Mouse (Mus musculus) heart, embryonic 16.5 days (tissue): ENCODE results near the gene Safb2. TPM values are rescaled to one million over a fixed set of nuclear protein-coding genes. Genes with fewer than 3 reads are reported as not detected.
A peak's percentile ranks its signal among the peaks of the same experiment; 100 is the strongest.

Experiments
- ATAC-seq: fragments of 200-750 bp; cut with Nextera tagmentation; replicated peaks from 2 replicates; pipeline ENCODE4 v1.8.0; 2017; ENCODE audit warnings: moderate number of reproducible peaks; ENCODE audit not compliant: insufficient read depth, low FRiP score; ENCODE audit errors: extremely low read depth
- H3K27ac ChIP-seq: fragments of 300-500 bp; sonication (generic); 2 replicates; pipeline ENCODE4 v1.5.1; 2014; ENCODE audit warnings: mild to moderate bottlenecking, low read length, control low read depth, moderate library complexity
- H3K27me3 ChIP-seq: fragments of 300-500 bp; sonication (generic); 2 replicates; pipeline ENCODE4 v1.6.1; 2014; ENCODE audit warnings: low read length, mixed read lengths; ENCODE audit not compliant: control insufficient read depth, insufficient read depth
- H3K36me3 ChIP-seq: fragments of 300-500 bp; sonication (generic); 2 replicates; pipeline ENCODE4 v1.6.1; 2014; ENCODE audit not compliant: control insufficient read depth, insufficient read depth
- H3K4me1 ChIP-seq: fragments of 300-500 bp; sonication (generic); 2 replicates; pipeline ENCODE4 v1.6.1; 2014; ENCODE audit warnings: low read length, mixed read lengths; ENCODE audit not compliant: control insufficient read depth, insufficient read depth
- H3K4me2 ChIP-seq: fragments of 300-500 bp; sonication (generic); 2 replicates; pipeline ENCODE4 v1.6.1; 2014; ENCODE audit warnings: low read depth, mild to moderate bottlenecking, control low read depth, low read length
- H3K4me3 ChIP-seq: fragments of 300-500 bp; sonication (generic); 2 replicates; pipeline ENCODE4 v1.5.1; 2014; ENCODE audit warnings: mild to moderate bottlenecking, control low read depth, low read length
- H3K9ac ChIP-seq: fragments of 300-500 bp; sonication (generic); 2 replicates; pipeline ENCODE4 v1.6.1; 2014; ENCODE audit warnings: low read length, control low read depth
- H3K9me3 ChIP-seq: fragments of 300-500 bp; sonication (generic); replicated peaks from 2 replicates; pipeline ENCODE4 v1.6.1; 2016; ENCODE audit warnings: low read length; ENCODE audit not compliant: control insufficient read depth
- WGBS: fragments of 180-500 bp; shearing (Covaris S2); extraction: QIAGEN DNeasy Blood & Tissue Kit; methylation state at CpG from one replicate; pipeline ENCODE4 v1.1.7; 2014; 5-methylcytosine and 5-hydroxymethylcytosine counted together
- polyA plus RNA-seq: library from polyadenylated mRNA; unstranded; fragments of >200 nt; fragmentation: Nextera tagmentation; extraction: Ambion mirVana; gene quantifications from 2 replicates; pipeline ENCODE4 v1.2.1, GENCODE M21; 2015

The Safb2 gene
- polyA plus RNA-seq, 1 experiment from 2014 or later = 60.6 TPM

GRCm38 (mm10) chr17:56611861-56612564 is 27.6 kb upstream of the Safb2 start:
- ATAC-seq = no peak
- no peak overlapping the region for H3K9ac ChIP-seq

GRCm38 (mm10) chr17:56611323-56611722 is 26.9 kb upstream of the Safb2 start:
- Histone ChIP-seq H3K9me3 (no peaks in the 10 kb centered on the region), H3K36me3 (peaks cover 27% of the 10 kb centered on the region), H3K9ac (no peak overlapping the region), H3K4me3 (no peak overlapping the region), H3K4me2 (no peak overlapping the region), H3K4me1 (peaks cover 33% of the 10 kb centered on the region), H3K27ac (no peak overlapping the region), H3K27me3 (no peaks in the 10 kb centered on the region)
- 61% methylated on average over 2 of the region's 2 CpGs for whole genome bisulfite sequencing
- no peak for ATAC-seq

More at GRCm38 (mm10) chr17:56611861-56612564, 27.6 kb upstream of the Safb2 start:
- no peaks in the 10 kb centered on the region for H3K9me3 ChIP-seq
- H3K4me1 ChIP-seq = peaks cover 33% of the 10 kb centered on the region
- no peak overlapping the region for H3K4me2 ChIP-seq
- WGBS = 20% methylated on average over 14 of the region's 14 CpGs
- H3K27me3 ChIP-seq = no peaks in the 10 kb centered on the region
- H3K27ac ChIP-seq = no peak overlapping the region
- peaks cover 20% of the 10 kb centered on the region for H3K36me3 ChIP-seq
- H3K4me3 ChIP-seq = no peak overlapping the region

GRCm38 (mm10) chr17:56609452-56610171 is 25.2 kb upstream of the Safb2 start, which contains the start of gene 2410015M20Rik:
Gene 2410015M20Rik, minus strand, starts transcription at chr17:56609771.
- ATAC-seq = peak; percentile 88
- H3K4me3 ChIP-seq = peak within 1 kb of the TSS; percentile 84
- no peaks in the 10 kb centered on the region for H3K9me3 ChIP-seq
- H3K27ac ChIP-seq = peak within 1 kb of the TSS; percentile 88
- H3K4me2 ChIP-seq = peak within 1 kb of the TSS; percentile 88
- no peaks in the 10 kb centered on the region for H3K27me3 ChIP-seq
- peaks cover 31% of the 10 kb centered on the region for H3K36me3 ChIP-seq
- H3K9ac ChIP-seq = peak within 1 kb of the TSS; percentile 84
- peaks cover 24% of the 10 kb centered on the region for H3K4me1 ChIP-seq
- 0% methylated on average over 44 of the region's 44 CpGs for WGBS

- WGBS = 40% methylated on average over 5 of the region's 5 CpGs
- H3K27me3 ChIP-seq = no peaks in the 10 kb centered on the region
- no peaks in the 10 kb centered on the region for H3K9me3 ChIP-seq
- peak overlapping the region; percentile 84 for H3K9ac ChIP-seq
- peak overlapping the region; percentile 88 for H3K4me2 ChIP-seq
- H3K36me3 ChIP-seq = peaks cover 34% of the 10 kb centered on the region
- H3K4me3 ChIP-seq = peak overlapping the region; percentile 84
- peak overlapping the region; percentile 88 for H3K27ac ChIP-seq
- peaks cover 19% of the 10 kb centered on the region for H3K4me1 ChIP-seq
- ATAC-seq = no peak
These were observed 24.3 kb upstream of the Safb2 start for GRCm38 (mm10) chr17:56608699-56609098.

GRCm38 (mm10) chr17:56607521-56608062 is 23.2 kb upstream of the Safb2 start:
- Histone ChIP-seq H3K4me2 (no peak overlapping the region), H3K9me3 (no peaks in the 10 kb centered on the region), H3K36me3 (peaks cover 46% of the 10 kb centered on the region), H3K9ac (no peak overlapping the region), H3K4me3 (no peak overlapping the region), H3K27me3 (no peaks in the 10 kb centered on the region), H3K4me1 (peaks cover 17% of the 10 kb centered on the region), H3K27ac (0 out of 2 replicates have a peak overlapping the region, but pooled peaks have one; percentile 8)
- no peak for ATAC-seq
- WGBS = 80% methylated on average over 3 of the region's 3 CpGs

- ATAC-seq = no peak
- H3K36me3 ChIP-seq = peaks cover 67% of the 10 kb centered on the region
- H3K27me3 ChIP-seq = no peaks in the 10 kb centered on the region
- H3K4me1 ChIP-seq = peaks cover 14% of the 10 kb centered on the region
- no peak overlapping the region for H3K4me3 ChIP-seq
- no peaks in the 10 kb centered on the region for H3K9me3 ChIP-seq
- H3K9ac ChIP-seq = no peak overlapping the region
- H3K4me2 ChIP-seq = no peak overlapping the region
- 90% methylated on average over 9 of the region's 9 CpGs for WGBS
- no peak overlapping the region for H3K27ac ChIP-seq
These were observed 21.0 kb upstream of the Safb2 start for GRCm38 (mm10) chr17:56605431-56605830.

GRCm38 (mm10) chr17:56604422-56604821 is 20.0 kb upstream of the Safb2 start:
- no peak overlapping the region for H3K9ac ChIP-seq
- no peak overlapping the region for H3K27ac ChIP-seq
- no peak for ATAC-seq
- H3K4me1 ChIP-seq = peaks cover 10% of the 10 kb centered on the region
- no peak overlapping the region for H3K4me3 ChIP-seq
- no peak overlapping the region for H3K4me2 ChIP-seq
- no peaks in the 10 kb centered on the region for H3K27me3 ChIP-seq
- 86% methylated on average over 3 of the region's 3 CpGs for WGBS
- peaks cover 77% of the 10 kb centered on the region for H3K36me3 ChIP-seq
- H3K9me3 ChIP-seq = no peaks in the 10 kb centered on the region

GRCm38 (mm10) chr17:56604070-56604380 is 19.6 kb upstream of the Safb2 start:
- Histone ChIP-seq H3K9ac (no peak overlapping the region), H3K9me3 (no peaks in the 10 kb centered on the region), H3K4me2 (no peak overlapping the region), H3K36me3 (peaks cover 80% of the 10 kb centered on the region), H3K4me3 (no peak overlapping the region), H3K27me3 (no peaks in the 10 kb centered on the region), H3K4me1 (peaks cover 10% of the 10 kb centered on the region), H3K27ac (no peak overlapping the region)
- 87% methylated on average over 9 of the region's 9 CpGs for WGBS
- no peak for ATAC-seq
